Mouse (Mus musculus) kidney, postnatal 4 days (tissue): ENCODE measurements around the gene B430305J03Rik.

Source experiments
- DNase-seq, 2 experiments: peaks; one replicate each; pipeline ENCODE4 v3.0.0; 2021; ENCODE audit warnings: mixed read lengths in 2 of 2

Gene B430305J03Rik

DNA sequence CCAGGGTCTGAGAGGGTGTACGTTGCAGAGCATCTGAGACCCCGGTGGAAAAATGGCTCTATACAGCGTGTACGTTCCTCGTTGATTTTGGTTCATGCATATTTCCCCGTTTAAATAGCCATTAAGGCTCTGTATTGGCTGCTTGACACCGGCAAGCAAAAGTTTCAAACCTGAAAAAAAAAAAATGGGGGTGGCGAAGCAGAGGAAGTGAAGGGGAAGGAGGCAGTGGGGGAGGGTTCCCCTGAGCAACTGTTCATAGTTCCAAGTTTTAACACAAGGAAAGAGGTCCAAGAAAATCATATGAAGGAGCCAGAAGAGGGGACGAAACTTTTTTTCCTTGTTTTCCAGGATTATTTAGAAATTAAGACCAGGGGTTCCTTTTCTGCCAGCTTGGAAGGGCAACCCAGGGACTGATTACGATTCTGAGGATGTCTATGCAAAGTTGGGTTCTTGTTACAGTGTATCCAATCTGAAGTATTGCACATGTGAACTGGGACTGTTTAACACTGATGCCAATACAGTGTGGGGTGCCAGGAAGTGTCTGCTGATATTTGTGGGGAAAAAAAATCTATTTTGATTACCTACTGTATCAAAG lies at the start of gene B430305J03Rik:
Gene B430305J03Rik (minus strand): TSS at position 173 of the 595 bp plus-strand sequence.
- DNase-seq = peak; percentile 26 to 48

DNA sequence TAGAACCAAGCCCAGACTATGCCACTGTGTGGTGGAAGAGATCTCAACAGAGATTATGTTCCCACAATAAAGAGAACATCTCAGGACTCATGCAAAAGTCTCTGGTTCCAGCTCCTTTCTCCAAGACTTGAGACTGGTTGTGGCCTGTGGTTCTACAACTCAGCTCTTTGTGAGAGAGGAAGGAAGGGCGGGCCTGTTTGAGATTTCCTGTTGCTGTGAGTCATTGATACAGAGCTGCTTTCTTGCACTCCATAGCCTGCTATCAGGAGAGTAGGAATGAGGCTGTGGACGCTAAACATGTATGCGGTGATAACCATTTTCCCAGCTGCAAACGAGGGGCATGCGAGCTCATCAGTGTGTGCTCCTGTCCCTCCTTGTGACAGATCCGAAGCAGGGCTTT lies 43.9 kb upstream of the B430305J03Rik start:
- peak in 1 of 2 experiments; percentile 8 for DNase-seq

DNA sequence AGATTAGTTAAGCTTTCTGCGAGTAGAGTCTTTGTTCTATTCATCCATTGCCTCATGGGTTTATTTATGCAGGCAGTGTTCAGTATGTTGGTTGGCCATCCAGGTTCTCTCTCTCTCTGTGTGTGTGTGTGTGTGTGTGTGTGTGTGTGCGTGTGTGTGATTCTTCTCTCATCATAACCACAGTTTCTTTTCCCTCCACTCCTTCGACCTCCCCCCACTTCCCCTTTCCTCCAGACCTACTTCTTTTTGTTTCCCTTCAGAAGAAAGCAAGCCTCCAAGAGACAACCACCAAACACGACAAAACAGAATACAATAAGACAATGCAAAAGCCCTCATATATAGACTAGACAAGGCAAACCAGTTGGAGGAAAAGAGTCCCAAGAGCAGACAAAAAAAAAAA lies 41.2 kb upstream of the B430305J03Rik start:
- no peak for DNase-seq

DNA sequence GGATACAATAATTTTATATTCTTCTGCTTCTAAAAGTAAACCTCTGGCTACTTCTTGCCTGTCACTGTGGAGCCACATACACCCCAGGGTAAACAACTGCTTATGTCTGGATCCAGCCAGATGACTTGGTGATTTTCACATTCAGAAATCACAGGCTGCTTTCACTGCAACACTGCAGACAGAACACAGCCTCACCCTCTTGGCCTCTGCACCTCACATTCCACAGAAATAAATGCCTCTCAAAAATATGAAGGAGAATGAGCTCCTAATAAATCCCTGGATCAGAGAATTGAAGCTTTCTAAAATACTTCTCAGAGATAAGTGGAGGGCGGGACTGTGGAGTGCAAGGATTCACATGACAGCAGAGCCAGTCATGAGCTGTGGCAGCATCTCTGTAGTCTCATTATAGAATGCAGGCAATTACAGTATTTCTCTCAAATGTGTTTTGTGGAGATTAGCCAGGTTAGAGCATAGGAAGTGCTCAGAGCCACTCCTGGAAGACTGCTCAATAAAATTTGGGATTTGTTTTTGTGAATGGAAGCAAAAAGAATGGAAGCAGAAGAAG lies 35.2 kb upstream of the B430305J03Rik start:
- DNase-seq = no peak

DNA sequence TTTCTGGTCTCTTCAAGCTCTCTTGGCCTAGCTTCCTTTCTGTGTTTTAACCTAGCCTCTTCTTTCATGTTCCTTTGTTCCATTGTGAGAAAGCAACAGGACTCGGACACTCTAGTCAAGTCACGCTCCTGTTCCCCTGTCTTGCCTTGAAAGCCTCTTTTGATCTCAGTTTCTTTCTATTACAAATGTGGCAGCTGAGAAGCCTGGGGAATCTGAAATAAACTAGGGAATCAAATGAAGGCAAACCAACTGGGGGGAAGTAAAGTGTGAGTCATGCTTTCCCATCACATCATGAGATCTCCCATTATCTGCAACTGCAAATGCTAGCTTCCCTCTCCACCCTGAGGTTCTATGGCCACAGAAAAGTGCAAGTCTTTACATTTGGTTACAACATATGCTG lies 31.0 kb upstream of the B430305J03Rik start:
- DNase-seq = no peak

DNA sequence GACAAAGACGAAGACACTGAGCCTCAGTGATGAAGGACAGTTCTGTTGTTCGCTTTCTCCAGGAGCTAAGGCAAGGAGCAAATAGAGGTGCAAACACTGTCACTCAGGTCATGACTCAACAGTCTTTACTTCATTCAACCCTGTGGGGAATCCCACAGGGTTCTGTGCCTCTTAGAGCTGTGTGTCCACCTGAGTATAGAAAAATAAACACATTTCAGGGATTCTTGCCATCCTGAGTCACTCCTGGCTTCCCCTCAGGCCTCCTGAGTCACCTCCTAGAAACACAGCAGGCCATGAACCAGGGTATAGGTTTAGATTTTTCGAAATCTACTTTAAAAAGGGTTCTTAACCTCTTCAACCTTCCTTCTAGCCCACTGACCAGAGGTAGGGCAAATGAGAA lies 29.6 kb upstream of the B430305J03Rik start:
- DNase-seq = no peak

DNA sequence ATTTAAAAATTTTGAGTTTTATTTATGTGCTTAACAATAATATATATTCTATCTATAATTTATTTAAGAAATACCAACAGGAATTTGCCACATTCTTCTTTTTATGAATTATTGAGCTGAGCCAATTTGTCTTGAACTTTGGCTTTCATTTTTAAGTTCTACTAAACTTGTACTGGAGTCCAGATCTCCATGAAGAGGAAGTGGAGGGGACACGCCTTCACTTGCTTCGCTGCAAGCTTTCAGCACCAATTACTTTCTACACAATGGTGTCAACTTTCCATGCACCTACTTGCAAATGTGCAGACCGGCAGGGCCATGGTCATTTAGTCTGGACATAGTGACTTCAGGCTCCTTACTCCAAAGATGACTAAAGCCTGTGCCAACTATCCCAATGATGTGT lies 27.8 kb upstream of the B430305J03Rik start:
- no peak for DNase-seq

DNA sequence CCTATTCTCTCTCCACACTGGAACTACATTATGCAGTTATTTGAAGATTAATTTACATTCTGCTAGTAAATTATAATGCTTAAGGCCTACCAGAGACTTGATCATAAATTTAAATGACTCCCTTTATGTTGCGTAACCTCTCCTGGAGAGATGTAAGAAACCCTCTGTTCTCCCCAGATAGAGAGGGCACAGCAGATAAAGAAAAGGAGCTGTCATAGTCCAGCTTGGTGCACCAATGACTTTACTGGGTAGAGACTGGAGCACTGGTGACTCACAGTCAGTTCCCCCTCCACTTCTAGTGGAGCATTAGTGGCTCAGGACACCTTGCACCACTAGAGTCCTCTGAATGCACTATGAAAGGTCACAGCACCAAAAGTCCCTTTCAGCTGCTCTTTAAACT lies 27.1 kb upstream of the B430305J03Rik start:
- no peak for DNase-seq

DNA sequence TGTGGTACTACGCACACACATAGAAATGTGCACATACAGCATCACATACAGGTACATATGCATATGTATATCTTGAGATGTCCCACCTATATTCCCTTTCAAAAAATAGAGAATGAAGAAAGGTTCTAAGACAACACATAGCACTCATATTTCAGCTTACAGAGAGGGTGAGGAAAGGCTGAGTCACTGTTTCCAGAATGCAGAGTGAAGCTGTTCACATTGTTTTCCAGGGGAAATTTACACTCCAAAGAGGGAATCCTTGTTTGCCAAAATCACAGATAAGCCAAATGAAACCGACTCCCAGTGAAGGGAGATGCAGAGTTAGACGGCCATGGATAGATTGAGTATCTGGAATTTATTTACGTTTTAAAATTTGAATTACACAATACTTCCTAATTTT lies 25.8 kb upstream of the B430305J03Rik start:
- DNase-seq = no peak

DNA sequence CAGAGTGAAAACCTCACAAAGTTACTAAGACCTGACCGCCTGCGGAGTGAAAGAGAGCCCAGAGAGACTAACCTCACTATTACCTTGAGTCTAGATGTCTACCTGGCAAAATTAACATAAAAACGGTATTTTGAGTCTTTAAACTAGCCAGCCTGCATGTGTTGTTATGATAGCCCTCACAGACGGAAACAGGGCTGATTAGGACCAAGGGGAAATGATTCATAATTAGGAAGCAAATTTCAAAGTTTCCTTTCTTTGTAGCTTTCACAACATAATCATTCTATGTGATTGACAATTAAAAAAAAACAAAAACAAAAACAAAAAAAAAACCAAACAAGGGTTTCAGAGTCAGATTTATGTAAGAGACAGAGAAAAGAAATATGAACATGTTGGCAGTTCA lies 20.6 kb upstream of the B430305J03Rik start:
- DNase-seq = no peak

DNA sequence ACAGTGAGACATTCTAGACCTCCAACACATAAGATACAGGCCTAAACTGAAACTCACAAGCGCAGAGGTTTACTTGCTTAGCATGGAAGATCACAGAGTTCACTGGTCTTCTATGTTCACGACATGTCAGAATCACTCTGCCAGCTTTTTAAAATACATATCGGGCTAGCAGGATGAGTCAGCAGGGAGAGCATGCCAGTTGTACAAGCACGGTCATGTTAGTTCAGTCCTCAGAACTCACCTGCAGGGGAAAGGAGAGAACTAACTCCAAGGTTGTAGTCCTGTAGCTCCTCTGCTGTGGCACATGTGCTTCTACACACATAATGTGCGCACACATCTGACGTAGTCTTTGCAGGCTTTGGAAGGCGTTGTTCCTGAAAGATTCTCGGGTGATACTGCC lies 10.2 kb upstream of the B430305J03Rik start:
- no peak for DNase-seq

DNA sequence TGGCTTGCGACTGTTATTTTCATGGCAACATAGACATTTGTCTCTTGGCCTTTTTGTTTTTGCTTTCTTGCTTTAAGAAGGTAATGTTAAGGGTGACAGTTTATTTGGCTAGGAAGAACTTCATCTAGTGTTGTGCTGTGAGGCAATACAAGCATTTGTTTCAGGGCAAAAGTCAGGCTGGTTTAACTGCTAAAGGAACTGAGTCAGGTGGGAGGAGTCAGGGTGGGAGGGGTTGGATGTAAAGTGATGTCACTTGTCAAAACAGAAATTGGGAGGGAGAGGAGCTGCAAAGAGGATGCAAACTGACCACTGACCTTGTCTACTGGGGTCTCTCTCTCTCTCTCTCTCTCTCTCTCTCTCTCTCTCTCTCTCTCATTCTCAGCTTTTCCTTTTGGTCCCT lies 2.7 kb upstream of the B430305J03Rik start:
- no peak for DNase-seq

DNA sequence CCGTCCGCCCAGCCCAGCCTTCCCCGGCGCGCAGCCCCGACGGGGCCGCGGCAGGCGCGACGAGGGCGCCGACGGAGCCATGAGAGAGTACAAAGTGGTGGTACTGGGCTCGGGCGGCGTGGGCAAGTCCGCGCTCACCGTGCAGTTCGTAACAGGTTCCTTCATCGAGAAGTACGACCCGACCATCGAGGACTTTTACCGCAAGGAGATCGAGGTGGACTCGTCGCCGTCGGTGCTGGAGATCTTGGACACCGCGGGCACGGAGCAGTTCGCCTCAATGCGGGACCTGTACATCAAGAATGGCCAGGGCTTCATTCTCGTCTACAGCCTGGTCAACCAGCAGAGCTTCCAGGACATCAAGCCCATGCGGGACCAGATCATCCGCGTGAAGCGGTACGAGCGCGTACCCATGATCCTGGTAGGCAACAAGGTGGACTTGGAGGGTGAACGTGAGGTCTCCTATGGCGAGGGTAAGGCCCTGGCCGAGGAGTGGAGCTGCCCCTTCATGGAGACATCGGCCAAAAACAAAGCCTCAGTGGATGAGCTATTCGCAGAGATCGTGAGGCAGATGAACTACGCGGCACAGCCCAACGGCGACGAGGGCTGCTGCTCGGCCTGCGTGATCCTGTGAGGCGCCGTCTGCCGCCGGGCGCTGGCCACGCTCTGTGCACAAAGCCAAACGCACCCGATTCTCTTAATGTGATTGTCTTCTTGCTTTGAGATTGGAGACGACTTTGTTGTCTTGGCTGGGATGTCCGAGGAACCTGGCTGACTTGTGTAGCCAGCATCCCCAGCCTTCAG lies 573 bp downstream of the B430305J03Rik start:
- DNase-seq = peak; percentile 59 to 73

DNA sequence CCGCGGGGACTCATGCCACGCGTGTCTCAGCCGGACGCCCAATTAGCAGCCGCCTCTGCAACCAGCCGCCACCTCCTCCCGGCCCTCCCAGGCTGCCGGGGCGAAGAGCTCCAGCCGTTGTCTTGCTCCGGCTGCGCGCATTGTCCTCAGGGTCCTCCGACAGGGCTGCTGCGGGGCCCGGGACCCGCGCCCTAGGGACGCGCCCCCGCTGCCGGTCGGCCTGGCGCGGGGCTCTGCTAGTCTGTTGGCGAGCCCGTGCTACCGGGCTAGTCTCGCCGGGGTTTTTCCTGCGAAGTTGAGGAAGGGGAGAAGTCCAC lies 1.1 kb downstream of the B430305J03Rik start:
- DNase-seq = no peak

DNA sequence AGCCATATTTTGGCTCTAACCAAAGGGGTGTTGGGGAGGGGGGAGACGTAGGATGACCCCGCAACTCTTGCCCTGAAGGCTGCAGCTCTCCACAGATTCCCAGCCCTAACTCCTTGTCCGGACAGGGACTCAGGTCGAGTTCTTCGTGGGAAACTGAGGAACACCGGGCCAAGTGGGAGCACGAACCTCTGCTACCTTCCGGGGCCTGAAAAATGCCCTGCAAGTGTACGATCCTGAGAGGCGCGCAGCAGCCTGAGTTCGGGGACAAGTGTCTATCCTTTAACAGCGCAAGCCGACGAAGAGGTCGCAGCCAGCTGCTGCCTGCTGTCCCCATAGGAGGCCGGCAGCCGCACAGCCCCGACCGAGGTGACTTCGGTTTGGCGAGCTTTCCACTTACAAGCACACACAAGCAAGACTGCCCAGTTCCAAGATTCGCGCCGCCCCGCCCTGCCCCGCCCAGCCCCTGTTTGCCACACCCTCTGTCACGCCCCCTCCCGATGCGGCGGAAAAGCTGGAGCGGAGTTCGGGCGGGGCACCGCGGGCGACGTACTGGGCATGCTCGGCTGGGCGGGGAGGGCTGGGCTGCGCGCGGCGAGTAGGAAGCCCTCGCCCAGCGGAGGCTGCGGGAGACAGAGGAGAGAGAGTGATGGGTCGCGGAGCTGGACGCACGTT lies 1.6 kb downstream of the B430305J03Rik start:
- peak; percentile 96 to 98 for DNase-seq

DNA sequence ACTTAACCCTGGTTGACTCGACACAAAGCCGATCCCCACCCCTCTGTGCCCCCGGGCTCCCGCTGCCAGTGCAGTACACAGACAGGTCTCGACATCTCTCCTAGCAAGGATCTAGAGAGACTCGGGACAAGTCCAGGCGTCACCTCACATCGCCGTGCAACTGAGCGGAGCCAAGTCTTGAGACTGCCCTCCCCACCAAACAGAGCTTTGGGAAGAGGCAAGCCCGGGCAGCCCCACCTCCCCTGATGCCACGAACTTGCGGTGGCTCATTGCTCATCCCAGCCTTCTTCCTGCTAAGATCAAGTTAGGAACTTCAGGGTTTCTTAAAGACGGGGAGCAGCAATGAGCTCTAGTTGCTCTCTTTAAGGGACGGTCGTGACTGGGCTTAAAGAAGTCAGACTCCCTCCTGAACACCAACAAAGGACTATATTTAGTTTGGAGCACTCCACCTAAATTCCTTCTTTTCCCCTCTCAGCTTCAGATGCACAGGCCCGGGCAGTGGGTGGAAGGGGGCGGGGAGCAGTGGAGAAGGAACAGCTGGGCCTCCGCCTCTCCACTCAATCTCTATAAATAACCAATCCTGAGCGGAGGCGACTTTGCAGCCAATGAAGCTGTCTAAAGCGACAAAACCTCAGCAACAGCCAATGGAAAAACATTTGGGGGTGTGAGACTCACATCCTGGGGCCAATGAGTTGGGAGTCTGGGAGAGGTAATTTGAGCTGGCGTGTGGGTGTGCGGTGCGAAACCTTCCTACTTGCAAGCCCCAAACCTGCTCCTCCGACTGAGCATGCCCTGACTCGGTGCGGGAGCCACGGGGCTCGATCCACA lies 2.4 kb downstream of the B430305J03Rik start:
- DNase-seq = peak; percentile 91 to 95

DNA sequence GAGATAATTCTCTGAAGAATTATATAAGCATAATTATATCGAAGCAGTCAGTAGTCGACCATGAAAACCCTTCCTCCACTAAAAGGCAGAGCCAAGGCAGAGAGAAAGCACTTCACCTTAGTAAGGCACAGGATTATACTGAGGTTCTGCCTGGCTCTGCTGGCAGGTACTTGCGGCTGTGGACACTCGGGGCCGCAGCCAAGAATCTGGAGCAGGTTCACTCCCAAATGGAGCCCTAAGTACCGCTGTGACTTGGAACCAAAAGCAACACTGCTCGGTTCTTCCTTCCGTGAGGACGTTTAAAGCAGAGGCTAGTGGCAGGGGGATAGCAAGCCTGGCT lies 3.0 kb downstream of the B430305J03Rik start:
- no peak for DNase-seq

DNA sequence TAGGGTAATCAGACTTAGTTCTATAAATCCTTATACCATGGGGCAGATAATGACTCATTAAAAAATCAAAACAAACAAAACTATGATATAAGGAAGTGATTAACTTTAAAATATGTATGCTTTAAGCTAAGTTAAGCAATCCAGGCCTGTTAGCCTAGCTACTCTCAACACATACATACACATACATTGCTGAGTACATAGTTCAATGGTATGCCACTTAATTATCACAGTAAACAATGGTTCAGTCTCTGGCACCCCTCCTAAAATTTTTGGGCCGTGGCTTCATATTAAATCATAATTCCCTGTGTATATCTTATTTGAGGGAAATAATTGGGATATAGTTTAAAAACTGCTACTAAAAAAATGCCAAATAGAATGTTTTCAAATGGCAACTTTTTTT lies 4.4 kb downstream of the B430305J03Rik start, which contains the start of gene Rap2b:
Gene Rap2b (plus strand): TSS at position 301 of the 400 bp plus-strand sequence.
- DNase-seq = no peak

DNA sequence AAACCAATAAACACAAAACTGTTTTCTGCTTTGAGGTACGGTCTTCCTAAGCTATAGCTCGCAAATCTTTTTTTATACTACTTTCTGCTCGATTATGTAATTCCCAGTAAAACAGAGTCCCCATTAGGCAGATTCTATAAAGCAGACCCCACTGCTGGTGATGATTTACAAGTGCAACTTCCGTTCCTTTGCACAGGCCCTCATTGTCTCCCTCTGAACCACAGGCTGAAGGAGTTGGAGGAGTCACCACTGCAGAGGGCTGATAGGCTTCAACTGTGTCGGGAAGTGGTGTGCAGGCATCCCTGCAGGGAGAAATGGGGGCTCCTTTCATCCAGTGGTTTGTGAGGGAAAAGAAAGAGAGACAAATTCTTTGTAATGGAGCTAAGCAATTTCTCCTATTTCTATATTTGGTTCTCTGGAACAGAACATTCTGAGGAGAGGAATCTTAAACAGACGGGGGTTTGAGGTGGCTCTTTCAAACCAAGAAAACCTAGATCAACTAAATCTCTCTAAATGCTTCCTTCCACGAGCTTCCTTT lies 6.9 kb downstream of the B430305J03Rik start:
- DNase-seq = peak; percentile 6 to 10

DNA sequence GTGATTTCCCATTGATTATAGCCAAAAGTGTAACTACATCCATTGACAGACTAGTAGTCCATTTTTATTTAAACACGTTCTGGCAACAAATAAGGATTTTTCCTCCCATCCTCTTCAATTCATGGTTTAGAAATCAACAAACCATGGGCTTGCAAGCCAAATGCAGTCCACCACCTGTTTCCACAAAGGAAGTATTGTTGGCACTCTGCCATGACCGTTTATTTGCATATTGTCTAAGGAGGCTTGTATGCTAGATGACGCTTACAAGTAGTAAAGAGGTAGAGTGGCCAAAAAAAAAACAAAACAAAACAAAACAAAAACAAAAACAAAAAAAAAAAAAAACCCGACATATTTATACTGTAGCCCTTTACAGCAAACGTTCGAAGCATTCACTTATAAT lies 7.6 kb downstream of the B430305J03Rik start:
- DNase-seq = peak in 1 of 2 experiments; percentile 11

DNA sequence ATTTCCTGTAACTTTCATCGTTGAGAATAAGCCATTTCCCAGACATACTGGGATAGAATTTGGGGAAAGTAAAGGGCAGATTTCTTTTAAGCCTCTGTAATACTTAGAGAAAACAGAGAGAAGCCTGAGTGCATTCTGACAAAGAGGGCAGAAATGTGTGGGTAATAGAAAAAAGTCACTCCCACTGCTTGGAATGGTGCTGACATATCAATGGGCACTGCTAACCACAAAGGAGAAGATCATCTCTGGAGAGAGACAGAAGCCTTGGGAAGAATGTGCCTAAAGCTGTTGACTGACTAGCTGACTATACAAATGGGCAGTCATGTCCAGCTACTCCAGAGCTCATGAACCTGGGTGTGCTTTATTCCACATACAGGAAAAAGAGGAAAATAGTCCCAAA lies 10.3 kb downstream of the B430305J03Rik start:
- DNase-seq = no peak

DNA sequence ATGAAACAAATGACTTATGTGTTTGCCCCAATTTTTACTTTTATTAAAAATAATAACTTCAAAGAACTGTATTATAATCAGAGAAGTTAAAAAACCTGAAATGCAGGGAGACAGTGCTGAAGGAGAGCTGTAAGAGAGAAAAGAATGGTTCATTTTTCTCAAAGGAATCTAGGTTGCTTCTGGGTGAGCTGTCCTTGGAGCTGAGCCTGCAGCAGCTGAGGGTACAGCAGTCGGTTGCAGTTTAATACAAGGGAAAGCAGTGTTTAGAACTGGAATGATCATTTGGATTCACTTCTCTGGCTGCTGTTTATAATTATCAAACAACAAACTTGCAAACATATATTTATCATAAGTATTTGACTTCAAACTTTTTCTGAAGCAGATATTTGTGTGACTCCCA lies 16.3 kb downstream of the B430305J03Rik start:
- DNase-seq = no peak
